Mouse (Mus musculus) left cerebral cortex, postnatal 4 days (tissue): ENCODE measurements around the gene Med21. TPM values are rescaled to one million over a fixed set of nuclear protein-coding genes. Genes with fewer than 3 reads are reported as not detected.

ENCODE experiments used
- DNase-seq: peaks from one replicate; pipeline ENCODE4 v3.0.0-alpha.2; 2022
- intact Hi-C: fragments of 180-260 bp; cut with DNase I; formaldehyde crosslinking; loops from one replicate; pipeline ENCODE4 v1.15.1; 2025
- total RNA-seq, 2 experiments: library from RNA; stranded (reverse); gene quantifications; 2 replicates each; pipeline ENCODE4 v1.2.3; 2021

The Med21 gene
- total RNA-seq, 2 experiments from 2014 or later = 42.6 to 49.1 TPM

DNA sequence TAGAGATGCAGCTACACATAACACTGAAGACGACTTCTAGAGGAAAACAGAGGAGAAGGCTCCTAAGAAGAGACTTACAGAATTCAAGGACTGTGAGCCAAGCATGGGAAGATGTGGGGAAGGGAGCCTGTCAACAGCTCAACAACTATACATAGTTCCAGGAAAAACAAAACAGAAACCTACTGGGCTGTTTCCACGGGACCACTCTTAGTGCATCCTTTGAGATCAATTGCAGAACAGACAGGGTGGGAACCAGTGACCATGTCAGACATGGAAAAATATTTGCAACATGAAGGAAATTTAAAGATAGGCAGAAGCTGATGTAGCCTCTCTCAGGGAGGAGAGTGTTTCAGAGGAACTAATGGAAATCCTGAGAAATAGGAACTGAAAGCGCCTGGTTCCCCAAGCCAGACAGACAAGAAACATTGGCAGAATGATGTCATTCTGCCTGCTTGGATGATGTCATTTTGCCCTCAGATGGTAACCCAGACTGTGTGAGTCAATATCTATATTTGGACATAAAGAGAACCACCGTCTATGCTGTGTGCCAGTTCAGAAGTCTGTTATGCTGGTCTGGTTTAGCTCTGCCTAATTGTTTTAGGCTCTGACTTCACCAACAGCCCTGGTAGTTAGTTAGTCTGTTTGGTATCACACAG lies 32.7 kb downstream of the Med21 start:
- DNase-seq = no peak
- intact Hi-C loops = no loop called here

DNA sequence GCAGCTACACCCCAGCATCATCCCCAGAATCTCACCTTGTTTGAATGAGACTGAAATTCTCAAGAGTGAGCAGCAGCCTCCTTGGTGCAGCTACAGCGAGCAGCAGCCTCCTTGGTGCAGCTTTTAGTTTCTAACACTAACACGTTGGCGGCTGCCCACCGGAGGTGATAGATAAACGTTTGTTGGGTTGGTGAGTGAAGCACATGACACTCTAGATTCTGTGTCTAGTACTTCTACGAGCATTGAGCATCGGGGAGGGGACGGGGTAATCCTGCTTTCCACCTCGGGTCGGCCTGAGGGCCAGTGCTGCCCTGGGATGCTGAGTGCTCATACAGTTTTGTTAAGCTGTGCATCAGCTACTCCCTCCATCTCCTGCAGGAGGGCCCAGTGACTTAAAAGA lies 34.6 kb downstream of the Med21 start:
- intact Hi-C loops = no loop called here
- no peak for DNase-seq

GRCm38 (mm10) chr6:146678136-146679070 lies 36.1 kb downstream of the Med21 start:
- no peak for DNase-seq
- intact Hi-C loops = no loop called here

DNA sequence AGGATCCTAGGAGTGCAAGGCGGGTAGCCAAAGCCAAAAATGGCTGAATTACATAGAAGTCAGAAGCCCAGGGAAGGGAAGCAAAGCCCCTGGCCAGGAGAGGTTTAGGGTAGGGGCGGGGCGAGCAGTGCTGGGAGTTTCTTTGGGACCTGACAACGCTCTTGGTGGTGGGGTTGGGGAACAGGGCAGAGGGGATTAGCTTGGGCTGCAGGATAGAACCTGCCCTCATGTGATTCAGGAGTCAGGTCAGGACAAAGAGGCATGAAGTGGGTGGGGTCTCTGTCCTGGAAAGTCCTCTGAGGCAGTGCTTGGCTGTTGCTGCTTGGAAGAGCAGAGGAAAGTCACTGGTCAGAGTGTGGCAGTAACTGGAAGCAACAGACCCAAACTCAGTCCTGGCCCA lies 41.5 kb downstream of the Med21 start:
- no peak for DNase-seq
- intact Hi-C loops = no loop called here

DNA sequence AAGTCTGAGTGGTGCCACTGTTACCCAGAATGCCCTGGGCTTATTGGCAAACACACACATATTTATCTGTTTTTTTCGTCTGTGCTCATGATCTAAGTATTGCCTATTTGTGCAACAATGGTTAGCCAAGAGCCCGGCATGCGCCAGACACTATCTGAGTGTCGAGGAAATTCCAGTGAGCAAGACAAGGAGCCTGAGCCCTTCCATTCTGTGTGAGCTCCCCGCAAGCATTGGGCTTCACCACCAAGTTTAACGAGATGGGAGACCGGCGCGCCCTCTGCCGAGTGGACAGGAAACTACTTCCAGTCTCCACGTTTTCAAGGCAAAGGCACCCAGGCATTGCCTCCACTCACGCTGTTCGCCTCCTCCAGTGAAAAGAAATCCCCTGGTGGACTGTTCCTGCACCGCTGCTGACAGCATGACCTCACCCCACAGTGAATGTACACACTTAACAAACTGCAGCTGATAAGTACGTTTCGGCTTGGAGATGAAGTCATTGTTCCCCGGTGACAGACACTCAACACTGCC lies 43.5 kb downstream of the Med21 start:
- intact Hi-C loops = no loop called here
- DNase-seq = peak; percentile 5

DNA sequence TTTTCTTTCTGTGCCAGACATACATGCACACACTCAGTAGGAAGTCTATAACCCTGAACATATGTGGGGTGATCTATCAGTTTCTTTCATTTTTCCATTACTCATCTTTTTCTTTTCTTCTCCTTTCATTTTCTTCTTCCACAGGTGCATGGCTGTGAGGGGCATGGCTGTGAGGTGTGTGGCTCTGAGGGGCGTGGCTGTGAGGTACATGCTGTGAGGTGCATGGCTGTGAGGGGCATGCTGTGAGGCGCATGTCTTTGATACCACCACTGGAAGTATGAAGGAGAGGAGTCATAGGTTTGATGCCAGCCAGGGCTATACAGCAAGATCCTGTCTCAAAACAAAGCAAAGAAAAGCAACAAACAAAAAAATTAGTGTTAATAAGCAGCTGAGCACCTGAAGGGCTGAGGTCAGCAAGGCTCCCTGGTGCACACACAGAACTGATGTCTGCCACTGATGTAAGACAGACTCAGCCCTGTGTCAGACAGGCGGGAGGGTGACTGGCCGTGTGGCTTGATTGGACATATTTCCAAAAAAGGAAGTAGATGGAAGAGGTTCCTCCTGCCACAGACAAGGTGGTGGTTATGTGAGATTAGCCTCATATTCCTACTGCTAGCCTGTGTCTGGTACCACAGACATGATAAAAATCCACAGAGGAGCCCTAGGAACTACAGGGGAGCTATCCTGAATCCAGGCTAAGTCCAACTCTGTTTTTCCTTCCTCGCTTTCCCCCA lies 44.3 kb downstream of the Med21 start:
- DNase-seq = no peak
- intact Hi-C loops = no loop called here

DNA sequence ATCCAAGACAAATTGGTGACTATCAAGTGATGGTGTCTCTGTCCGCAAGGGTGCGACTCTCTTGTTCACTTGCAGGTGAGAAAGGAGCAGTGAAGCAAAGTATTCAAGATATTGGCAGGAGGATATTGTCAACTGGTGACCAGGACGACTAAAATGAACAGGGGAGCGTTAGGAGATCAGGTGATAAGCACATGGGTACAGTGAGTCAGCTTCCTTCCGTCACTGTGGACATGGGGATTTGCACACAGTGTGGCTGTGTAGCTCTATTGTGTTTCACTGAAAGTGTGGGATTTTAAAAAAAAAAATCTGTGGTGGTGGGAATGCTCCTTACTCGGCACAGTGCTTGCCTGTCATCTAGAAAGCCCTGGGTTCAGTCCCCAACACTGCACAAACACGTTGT lies 45.7 kb downstream of the Med21 start:
- DNase-seq = no peak
- intact Hi-C loops = no loop called here

DNA sequence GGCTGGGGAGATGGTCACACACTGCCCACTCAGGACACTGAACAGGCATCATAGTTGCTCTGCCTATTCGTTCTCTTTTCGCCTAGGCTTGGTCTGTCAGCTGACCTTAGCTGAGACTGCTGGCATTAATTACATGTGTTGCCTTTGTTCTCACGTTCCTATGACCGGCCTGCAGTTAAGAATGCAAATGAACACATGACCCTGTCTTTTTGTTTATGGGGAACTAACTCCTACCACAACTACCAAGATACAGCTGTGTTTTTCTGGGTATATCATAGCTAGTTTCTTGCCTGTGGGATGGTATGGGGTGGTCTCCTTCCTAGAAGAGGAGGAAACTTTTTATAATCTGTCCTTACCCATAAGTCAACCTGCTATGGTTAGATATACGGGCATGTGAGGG lies 46.5 kb downstream of the Med21 start:
- intact Hi-C loops = no loop called here
- DNase-seq = no peak

DNA sequence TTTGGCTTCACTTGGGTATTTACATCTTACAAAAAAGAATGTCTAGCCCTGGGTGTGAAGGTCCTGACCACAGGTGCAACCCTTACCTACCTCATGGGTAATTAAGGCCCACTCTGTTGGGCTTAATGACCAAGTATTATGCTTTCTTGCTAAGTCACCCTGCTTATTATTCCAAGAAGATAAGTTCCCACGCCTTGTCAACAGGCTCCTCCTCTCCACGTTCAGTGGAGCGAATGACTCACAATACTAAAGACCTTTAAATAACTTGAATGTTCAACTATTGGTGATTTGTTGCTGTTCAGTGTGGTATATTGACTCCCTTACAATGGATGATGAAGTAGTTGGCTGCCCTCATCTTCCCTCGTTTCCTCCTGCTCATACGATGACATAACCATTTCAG lies 55.4 kb downstream of the Med21 start:
- intact Hi-C loops = no loop called here
- DNase-seq = no peak

DNA sequence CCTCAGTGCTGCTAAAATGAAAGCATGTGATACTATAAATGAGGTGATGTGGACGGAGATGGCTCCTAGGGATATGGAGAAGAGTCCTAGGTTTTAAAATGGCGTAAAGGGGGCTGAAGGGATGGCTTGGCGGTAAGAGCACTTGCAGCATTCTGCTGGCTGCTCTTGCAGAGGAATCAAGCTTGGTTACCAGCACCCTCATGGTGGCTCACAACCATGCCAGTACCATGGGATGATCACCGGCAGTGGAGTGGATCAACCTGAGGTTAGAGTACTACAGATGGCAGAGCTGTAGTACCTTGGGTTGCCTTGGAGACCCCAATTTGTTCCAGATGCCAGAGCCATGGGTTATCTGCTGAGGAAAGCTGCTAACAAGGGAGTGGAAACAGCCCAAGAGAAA lies 56.0 kb downstream of the Med21 start:
- intact Hi-C loops = no loop called here
- DNase-seq = no peak

Other genes starting within 250 kb of the Med21 start
- gene Itpr2, start 140.3 kb upstream of the Med21 start, total RNA-seq = 10 to 100 TPM; 11.3 to 12.9 TPM
- gene Fgfr1op2, start 65.3 kb upstream of the Med21 start, total RNA-seq = 10 to 100 TPM; 29.3 to 29.8 TPM
- gene Ints13, start 64.7 kb upstream of the Med21 start, total RNA-seq = 10 to 100 TPM; 34.5 to 37.3 TPM
- gene Tm7sf3, start 277 bp downstream of the Med21 start, total RNA-seq = 10 to 100 TPM; 30.6 to 32.4 TPM
- 10 to 100 TPM; 10.2 to 10.9 TPM for gene Stk38l, start 82.4 kb downstream of the Med21 start, total RNA-seq
- 10 to 100 TPM in 1 of 2 experiments, 1 to 10 TPM in 1; 6.3 to 12.0 TPM for gene Arntl2, start 153.5 kb downstream of the Med21 start, total RNA-seq
- gene Smco2, start 207.6 kb downstream of the Med21 start, total RNA-seq = not detected
- gene Ppfibp1, start 245.9 kb downstream of the Med21 start, total RNA-seq = 100 to 1,000 TPM; 106 to 114 TPM